Mouse (Mus musculus): ENCODE measurements at regions not wholly inside any gene's neighbourhood (a gene's known extent, or its start where the extent isn't known, plus 50 kb on each side); places are given as distances from the start of the nearest gene placed in this dataset.
A peak's percentile ranks its signal among the peaks of the same experiment; 100 is the strongest.

DNA sequence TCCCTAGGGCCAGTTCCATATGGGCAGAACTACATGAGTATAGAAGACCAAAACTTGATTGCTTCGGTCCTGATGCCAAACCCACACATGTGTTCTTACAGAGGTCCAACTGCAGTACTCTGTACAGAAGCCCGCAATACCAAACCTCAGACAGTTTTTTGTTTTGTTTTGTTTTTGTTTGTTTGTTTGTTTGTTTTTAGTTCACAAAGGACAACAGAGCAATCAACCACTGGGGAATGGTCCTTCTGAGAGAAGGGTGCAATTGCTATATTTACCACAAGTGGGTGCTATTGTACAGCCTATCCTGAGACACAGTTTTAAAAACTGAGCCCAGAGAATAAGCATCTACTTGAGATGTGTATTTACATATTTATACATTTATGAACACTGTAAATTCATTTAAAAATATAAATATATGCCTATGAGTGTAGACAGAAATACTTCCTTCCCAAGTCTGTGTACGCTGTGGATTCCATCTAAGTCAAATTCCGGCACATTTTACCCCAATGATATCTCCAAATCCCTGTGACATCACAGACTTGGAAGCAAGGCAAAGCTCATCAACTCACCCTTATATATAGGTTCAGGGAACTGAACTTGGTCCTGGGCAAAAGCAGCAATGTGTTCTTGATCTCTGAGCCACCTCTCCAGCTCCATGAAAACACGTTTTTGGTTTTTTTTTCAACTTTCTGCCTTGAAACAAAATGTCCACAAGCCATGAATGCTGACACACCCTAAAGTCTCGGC, 101.3 kb upstream of the A26c2 start:
- DNase-seq (ENCODE audit: low read depth, low spot score): peak; percentile 13

GRCm38 (mm10) chr7:62922246-62922645, 98.8 kb upstream of the A26c2 start:
- peak; percentile 26 for DNase-seq (ENCODE audit: low read depth, low spot score)

DNA sequence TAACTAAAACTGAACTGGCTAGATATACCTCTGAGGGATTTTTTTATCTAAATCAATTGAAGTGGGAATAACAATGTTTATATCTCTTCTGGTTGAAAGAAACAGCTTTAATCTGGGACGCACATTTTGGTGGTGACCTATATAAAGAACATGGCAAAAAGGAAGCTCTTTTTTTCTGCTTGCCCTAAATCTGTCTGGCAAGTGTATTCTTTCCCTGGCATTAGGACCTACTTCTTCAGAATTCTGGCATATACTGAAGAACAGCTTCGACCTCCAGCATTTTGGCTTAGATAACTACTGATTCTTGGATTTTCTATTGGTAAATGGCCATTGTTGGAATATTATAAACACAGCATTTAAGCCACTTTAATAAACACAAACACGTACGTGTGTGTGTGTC, 70.9 kb upstream of the A26c2 start:
- no peak for DNase-seq (ENCODE audit: low read depth, low spot score)

- peak; percentile 76 for DNase-seq (ENCODE audit: low read depth, low spot score)
These were observed 53.6 kb upstream of the A26c2 start for GRCm38 (mm10) chr7:62877033-62877432.
